Mouse (Mus musculus) stomach, embryonic 16.5 days (tissue): ENCODE measurements around the gene Tgfbr3. TPM values are rescaled to one million over a fixed set of nuclear protein-coding genes. Genes with fewer than 3 reads are reported as not detected.
A peak's percentile ranks its signal among the peaks of the same experiment; 100 is the strongest.

Source experiments
- ATAC-seq: fragments of 200-750 bp; cut with Nextera tagmentation; 2 replicates; pipeline ENCODE4 v1.8.0; 2017; ENCODE audit warnings: moderate number of reproducible peaks, moderate TSS enrichment; ENCODE audit not compliant: insufficient read depth, low FRiP score
- H3K27ac ChIP-seq: fragments of 300-500 bp; sonication (generic); 2 replicates; pipeline ENCODE4 v1.5.1; 2014; ENCODE audit warnings: low read length
- H3K27me3 ChIP-seq: fragments of 300-500 bp; sonication (generic); 2 replicates; pipeline ENCODE4 v1.6.1; 2014; ENCODE audit warnings: low read length, control low read depth, mixed read lengths; ENCODE audit not compliant: control insufficient read depth, insufficient read depth
- H3K36me3 ChIP-seq: fragments of 300-500 bp; sonication (generic); 2 replicates; pipeline ENCODE4 v1.6.1; 2014; ENCODE audit warnings: low read length; ENCODE audit not compliant: control insufficient read depth, insufficient read depth
- H3K4me1 ChIP-seq: fragments of 300-500 bp; sonication (generic); 2 replicates; pipeline ENCODE4 v1.6.1; 2014; ENCODE audit warnings: low read length, control low read depth, mixed read lengths; ENCODE audit not compliant: control insufficient read depth, insufficient read depth
- H3K4me2 ChIP-seq: fragments of 300-500 bp; sonication (generic); 2 replicates; pipeline ENCODE4 v1.6.1; 2014; ENCODE audit warnings: low read depth, low read length, mixed read lengths
- H3K4me3 ChIP-seq: fragments of 300-500 bp; sonication (generic); replicated peaks from 2 replicates; pipeline ENCODE4 v1.5.1; 2014; ENCODE audit warnings: mild to moderate bottlenecking, low read length
- H3K9ac ChIP-seq: fragments of 300-500 bp; sonication (generic); 2 replicates; pipeline ENCODE4 v1.6.1; 2014; ENCODE audit warnings: low read length
- H3K9me3 ChIP-seq: fragments of 300-500 bp; sonication (generic); replicated peaks from 2 replicates; pipeline ENCODE4 v1.6.1; 2016; ENCODE audit warnings: low read length, control low read depth; ENCODE audit not compliant: control insufficient read depth
- WGBS: fragments of 180-500 bp; shearing (Covaris S2); extraction: QIAGEN DNeasy Blood & Tissue Kit; methylation state at CpG from one replicate; pipeline ENCODE4 v1.1.7; 2014; 5-methylcytosine and 5-hydroxymethylcytosine counted together
- polyA plus RNA-seq: library from polyadenylated mRNA; unstranded; fragments of >200 nt; fragmentation: Nextera tagmentation; extraction: Ambion mirVana; gene quantifications from 2 replicates; pipeline ENCODE4 v1.2.1, GENCODE M21; 2015

The Tgfbr3 gene
- 29.5 and 31.1 TPM in 2 replicates for polyA plus RNA-seq

- peaks cover 5% of the 10 kb centered on the region; the same call in 1 of the 2 replicates for H3K4me1 ChIP-seq
- H3K4me2 ChIP-seq, result peak within 1 kb of the TSS; percentile 65
- peak; percentile 95 for ATAC-seq
- under 1% methylated on average over 53 of the region's 54 CpGs for WGBS
- peak within 1 kb of the TSS; percentile 73 for H3K4me3 ChIP-seq
- no peaks in the 10 kb centered on the region for H3K9me3 ChIP-seq
- no peaks in the 10 kb centered on the region for H3K27me3 ChIP-seq
- H3K27ac ChIP-seq, result peak within 1 kb of the TSS; percentile 93
- peak within 1 kb of the TSS; percentile 89 for H3K9ac ChIP-seq
- no peaks in the 10 kb centered on the region for H3K36me3 ChIP-seq
Measured at GRCm38 (mm10) chr5:107289234-107289764, at the start of gene Tgfbr3. TSS of gene Tgfbr3 (minus strand) at chr5:107289629.

- no peaks in the 10 kb centered on the region for H3K36me3 ChIP-seq
- no peaks in the 10 kb centered on the region for H3K9me3 ChIP-seq
- H3K27ac ChIP-seq, result no peak within 1 kb of the TSS
- no peak within 1 kb of the TSS for H3K4me2 ChIP-seq
- 89% methylated on average over 30 of the region's 30 CpGs for WGBS
- H3K9ac ChIP-seq, result no peak within 1 kb of the TSS
- H3K27me3 ChIP-seq, result no peaks in the 10 kb centered on the region
- ATAC-seq, result no peak
- no peak within 1 kb of the TSS for H3K4me3 ChIP-seq
- no peaks in the 10 kb centered on the region for H3K4me1 ChIP-seq
Measured at GRCm38 (mm10) chr5:107330916-107331421, 41.5 kb upstream of the Tgfbr3 start, which contains the start of gene Brdt. TSS of gene Brdt (plus strand) at chr5:107331159.

- H3K27me3 ChIP-seq, result no peaks in the 10 kb centered on the region
- H3K4me3 ChIP-seq, result no peak overlapping the region
- H3K36me3 ChIP-seq, result no peaks in the 10 kb centered on the region
- H3K9me3 ChIP-seq, result no peaks in the 10 kb centered on the region
- no peak overlapping the region for H3K9ac ChIP-seq
- 3% methylated on average over 1 of the region's 1 CpGs for WGBS
- no peak overlapping the region for H3K27ac ChIP-seq
- peaks cover 2% of the 10 kb centered on the region; the same call in 1 of the 2 replicates for H3K4me1 ChIP-seq
- ATAC-seq, result no peak
- no peak overlapping the region for H3K4me2 ChIP-seq
Measured at GRCm38 (mm10) chr5:107320703-107321102, 31.3 kb upstream of the Tgfbr3 start.

- H3K4me3 ChIP-seq, result no peak overlapping the region
- 93% methylated on average over 7 of the region's 7 CpGs for WGBS
- H3K27me3 ChIP-seq, result no peaks in the 10 kb centered on the region
- H3K9me3 ChIP-seq, result no peaks in the 10 kb centered on the region
- H3K4me2 ChIP-seq, result no peak overlapping the region
- no peaks in the 10 kb centered on the region for H3K36me3 ChIP-seq
- ATAC-seq, result no peak
- no peak overlapping the region for H3K27ac ChIP-seq
- H3K4me1 ChIP-seq, result peaks cover 2% of the 10 kb centered on the region; the same call in 1 of the 2 replicates
- H3K9ac ChIP-seq, result no peak overlapping the region
Measured at GRCm38 (mm10) chr5:107317141-107317540, 27.7 kb upstream of the Tgfbr3 start.

- no peaks in the 10 kb centered on the region for H3K27me3 ChIP-seq
- no peak overlapping the region for H3K27ac ChIP-seq
- ATAC-seq, result no peak
- no peak overlapping the region for H3K4me3 ChIP-seq
- H3K4me1 ChIP-seq, result peaks cover 8% of the 10 kb centered on the region; the same call in 1 of the 2 replicates
- H3K9ac ChIP-seq, result no peak overlapping the region
- no peaks in the 10 kb centered on the region for H3K36me3 ChIP-seq
- no peaks in the 10 kb centered on the region for H3K9me3 ChIP-seq
- WGBS, result 59% methylated on average over 4 of the region's 4 CpGs
- H3K4me2 ChIP-seq, result no peak overlapping the region
Measured at GRCm38 (mm10) chr5:107307432-107307831, 18.0 kb upstream of the Tgfbr3 start.

- no peak overlapping the region for H3K27ac ChIP-seq
- peaks cover 8% of the 10 kb centered on the region; the same call in 1 of the 2 replicates for H3K4me1 ChIP-seq
- no peaks in the 10 kb centered on the region for H3K36me3 ChIP-seq
- no peaks in the 10 kb centered on the region for H3K27me3 ChIP-seq
- WGBS, result 43% methylated on average over 13 of the region's 13 CpGs
- no peak overlapping the region for H3K4me2 ChIP-seq
- no peaks in the 10 kb centered on the region for H3K9me3 ChIP-seq
- H3K9ac ChIP-seq, result no peak overlapping the region
- H3K4me3 ChIP-seq, result no peak overlapping the region
- no peak for ATAC-seq
Measured at GRCm38 (mm10) chr5:107304117-107304825, 14.8 kb upstream of the Tgfbr3 start.

- 46% methylated on average over 11 of the region's 11 CpGs for WGBS
- peak overlapping the region; percentile 20 for H3K4me2 ChIP-seq
Measured at GRCm38 (mm10) chr5:107303350-107303861, 14.0 kb upstream of the Tgfbr3 start.

GRCm38 (mm10) chr5:107298854-107299253, 9.4 kb upstream of the Tgfbr3 start:
- no peaks in the 10 kb centered on the region for H3K36me3 ChIP-seq
- no peak overlapping the region for H3K4me3 ChIP-seq
- peaks cover 24% of the 10 kb centered on the region for H3K4me1 ChIP-seq
- no peak for ATAC-seq
- WGBS, result 70% methylated on average over 11 of the region's 11 CpGs
- H3K4me2 ChIP-seq, result no peak overlapping the region
- no peaks in the 10 kb centered on the region for H3K27me3 ChIP-seq
- no peak overlapping the region for H3K9ac ChIP-seq
- no peaks in the 10 kb centered on the region for H3K9me3 ChIP-seq
- no peak overlapping the region for H3K27ac ChIP-seq

More at GRCm38 (mm10) chr5:107303350-107303861, 14.0 kb upstream of the Tgfbr3 start:
- no peak overlapping the region for H3K9ac ChIP-seq
- H3K4me1 ChIP-seq, result peaks cover 8% of the 10 kb centered on the region; the same call in 1 of the 2 replicates
- no peak for ATAC-seq
- no peaks in the 10 kb centered on the region for H3K9me3 ChIP-seq
- no peak overlapping the region for H3K27ac ChIP-seq
- no peaks in the 10 kb centered on the region for H3K27me3 ChIP-seq
- H3K36me3 ChIP-seq, result no peaks in the 10 kb centered on the region
- no peak overlapping the region for H3K4me3 ChIP-seq
